Mouse (Mus musculus) forebrain, embryonic 11.5 days (tissue): ENCODE data around the gene Ndufa8. TPM values are rescaled to one million over a fixed set of nuclear protein-coding genes. Genes with fewer than 3 reads are reported as not detected.

ENCODE experiments used
- ATAC-seq: fragments of 200-750 bp; cut with Nextera tagmentation; replicated peaks from 2 replicates; pipeline ENCODE4 v1.8.0; 2017; ENCODE audit warnings: moderate TSS enrichment; ENCODE audit not compliant: low FRiP score
- DNase-seq: peaks from one replicate; pipeline ENCODE4 v3.0.0-alpha.2; 2017; ENCODE audit warnings: low spot score
- H3K27ac ChIP-seq: fragments of 300-500 bp; sonication (generic); 2 replicates; pipeline ENCODE4 v1.5.1; 2014; ENCODE audit warnings: low read depth, low read length
- H3K27me3 ChIP-seq: fragments of 300-500 bp; sonication (generic); 2 replicates; pipeline ENCODE4 v1.6.1; 2014; ENCODE audit warnings: mild to moderate bottlenecking, low read length, mixed read lengths; ENCODE audit not compliant: control insufficient read depth, insufficient read depth
- H3K36me3 ChIP-seq: fragments of 300-500 bp; sonication (generic); 2 replicates; pipeline ENCODE4 v1.6.1; 2014; ENCODE audit warnings: mild to moderate bottlenecking, low read length, moderate library complexity, mixed read lengths; ENCODE audit not compliant: control insufficient read depth, insufficient read depth
- H3K4me1 ChIP-seq: fragments of 300-500 bp; sonication (generic); replicated peaks from 2 replicates; pipeline ENCODE4 v1.6.1; 2014; ENCODE audit warnings: low read length, mixed read lengths; ENCODE audit not compliant: control insufficient read depth, insufficient read depth
- H3K4me2 ChIP-seq: fragments of 300-500 bp; sonication (generic); 2 replicates; pipeline ENCODE4 v1.6.1; 2014; ENCODE audit warnings: low read depth, mild to moderate bottlenecking, low read length, moderate library complexity, mixed read lengths; ENCODE audit not compliant: severe bottlenecking
- H3K4me3 ChIP-seq: fragments of 300-500 bp; sonication (generic); 2 replicates; pipeline ENCODE4 v1.5.1; 2014; ENCODE audit warnings: low read depth, low read length
- H3K9ac ChIP-seq: fragments of 300-500 bp; sonication (generic); 2 replicates; pipeline ENCODE4 v1.6.1; 2014; ENCODE audit warnings: low read length
- H3K9me3 ChIP-seq: fragments of 300-500 bp; sonication (generic); 2 replicates; pipeline ENCODE4 v1.6.1; 2016; ENCODE audit warnings: low read length, mixed read lengths; ENCODE audit not compliant: control insufficient read depth
- WGBS: fragments of 180-500 bp; shearing (Covaris S2); extraction: QIAGEN DNeasy Blood & Tissue Kit; methylation state at CpG from one replicate; pipeline ENCODE4 v1.1.7; 2014; 5-methylcytosine and 5-hydroxymethylcytosine counted together
- polyA plus RNA-seq: library from polyadenylated mRNA; unstranded; fragments of >200 nt; fragmentation: Nextera tagmentation; extraction: Ambion mirVana; gene quantifications from 2 replicates; pipeline ENCODE4 v1.2.1, GENCODE M21; 2014

Gene Ndufa8
- polyA plus RNA-seq, 1 experiment from 2014 or later = 177 TPM

DNA sequence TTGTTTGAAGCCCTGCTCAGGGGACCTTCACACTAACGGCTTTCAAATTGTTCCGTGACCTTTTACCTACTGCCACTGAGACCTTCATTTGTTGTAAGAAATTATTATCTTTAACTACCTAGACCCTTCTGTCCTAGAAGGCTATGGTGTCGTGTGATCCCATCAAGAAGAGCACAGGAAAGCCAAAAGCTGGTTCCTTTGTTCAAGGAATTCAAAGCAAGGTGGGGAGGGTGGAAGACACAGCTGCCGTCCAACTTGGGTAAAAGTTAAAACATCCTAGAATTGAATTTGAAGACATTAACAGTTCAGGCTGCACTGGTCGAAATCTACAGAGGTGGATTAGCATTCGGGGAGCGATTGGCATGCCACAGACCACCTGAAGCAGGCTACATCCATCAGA lies 15.2 kb downstream of the Ndufa8 start:
- H3K4me2 ChIP-seq = no peak overlapping the region
- no peak overlapping the region for H3K9ac ChIP-seq
- DNase-seq (no peak), ATAC-seq (no peak)
- H3K4me1 ChIP-seq = no peaks in the 10 kb centered on the region
- no peak overlapping the region for H3K27ac ChIP-seq
- no peak overlapping the region for H3K4me3 ChIP-seq
- 78% methylated on average over 7 of the region's 7 CpGs for WGBS
- H3K36me3 ChIP-seq = no peaks in the 10 kb centered on the region
- no peaks in the 10 kb centered on the region for H3K27me3 ChIP-seq
- no peaks in the 10 kb centered on the region; the same call in 1 of the 2 replicates for H3K9me3 ChIP-seq

- H3K9me3 ChIP-seq = no peaks in the 10 kb centered on the region; the same call in 1 of the 2 replicates
- H3K9ac ChIP-seq = no peak overlapping the region
- ATAC-seq (no peak), DNase-seq (no peak)
- no peak overlapping the region for H3K27ac ChIP-seq
- H3K27me3 ChIP-seq = no peaks in the 10 kb centered on the region
- no peaks in the 10 kb centered on the region for H3K36me3 ChIP-seq
- H3K4me1 ChIP-seq = no peaks in the 10 kb centered on the region
- no peak overlapping the region for H3K4me3 ChIP-seq
- WGBS = 85% methylated on average over 7 of the region's 7 CpGs
- no peak overlapping the region for H3K4me2 ChIP-seq
Measured at GRCm38 (mm10) chr2:36032884-36033283, 16.3 kb downstream of the Ndufa8 start.

DNA sequence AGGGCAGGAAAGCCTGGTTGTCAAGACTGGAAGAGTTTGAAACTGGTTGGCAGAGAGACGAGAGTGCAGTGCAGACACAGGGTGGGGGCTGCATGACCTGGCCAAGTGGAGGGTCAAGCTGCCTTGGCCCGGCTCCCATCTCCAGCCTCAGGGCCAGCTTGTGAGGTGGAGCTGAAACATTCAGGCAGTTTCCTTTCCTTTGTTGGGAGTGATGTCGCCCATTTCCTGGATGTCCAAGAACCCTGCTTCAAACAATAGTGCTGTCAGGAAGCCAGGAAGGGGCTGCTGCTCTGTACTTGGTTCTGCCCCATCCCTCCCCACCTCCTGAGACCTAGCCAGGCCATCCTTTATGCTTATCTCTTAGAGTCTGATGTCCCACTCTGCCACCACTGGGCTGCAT lies 25.9 kb downstream of the Ndufa8 start:
- H3K9me3 ChIP-seq = no peaks in the 10 kb centered on the region
- DNase-seq (no peak), ATAC-seq (no peak)
- no peaks in the 10 kb centered on the region for H3K27me3 ChIP-seq
- no peak overlapping the region for H3K4me2 ChIP-seq
- WGBS = 60% methylated on average over 3 of the region's 3 CpGs
- H3K27ac ChIP-seq = no peak overlapping the region
- H3K36me3 ChIP-seq = no peaks in the 10 kb centered on the region
- H3K4me1 ChIP-seq = no peaks in the 10 kb centered on the region
- no peak overlapping the region for H3K9ac ChIP-seq
- no peak overlapping the region for H3K4me3 ChIP-seq

DNA sequence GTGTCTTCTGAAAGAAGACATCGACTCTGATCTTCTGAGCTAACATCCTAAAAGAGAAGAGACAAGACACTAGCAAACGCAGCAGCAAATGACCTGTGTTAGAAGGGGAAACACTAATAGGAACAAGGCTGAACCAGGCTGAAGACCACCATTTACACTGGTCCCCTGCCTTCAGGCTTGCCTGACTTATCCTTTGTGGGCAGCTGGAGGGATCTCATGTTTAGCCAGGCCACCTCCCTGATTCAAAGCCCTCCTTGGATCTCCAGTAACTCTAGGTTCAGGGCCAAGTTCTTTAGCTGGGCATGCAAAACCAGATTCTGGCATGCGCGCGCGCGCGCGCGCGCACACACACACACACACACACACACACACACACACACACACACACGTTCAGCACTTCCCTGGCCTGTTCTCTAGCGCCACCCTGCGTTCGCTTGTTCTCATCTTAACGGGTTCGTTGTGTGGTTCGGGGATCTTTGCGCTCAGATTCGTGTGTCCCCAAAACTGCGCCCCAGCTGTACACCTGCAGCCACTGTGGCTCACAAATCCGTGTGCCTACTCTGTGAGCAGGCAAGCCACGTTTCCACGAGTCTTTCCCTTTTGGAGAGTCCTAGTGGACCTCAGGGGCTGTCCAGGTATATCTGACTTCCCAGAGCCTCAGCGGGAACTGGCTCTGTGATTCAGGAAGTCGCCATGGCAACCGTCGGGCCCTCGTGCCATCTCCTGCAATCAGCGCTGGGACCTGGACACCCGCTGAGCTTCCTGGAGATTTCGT lies 27.6 kb downstream of the Ndufa8 start:
- no peaks in the 10 kb centered on the region for H3K9me3 ChIP-seq
- no peak overlapping the region for H3K27ac ChIP-seq
- no peaks in the 10 kb centered on the region for H3K36me3 ChIP-seq
- no peaks in the 10 kb centered on the region for H3K4me1 ChIP-seq
- DNase-seq (peak; percentile 88), ATAC-seq (peak; percentile 71)
- 9% methylated on average over 32 of the region's 32 CpGs for WGBS
- peak overlapping the region; percentile 56 for H3K4me2 ChIP-seq
- peak overlapping the region; percentile 32; the same call in 1 of the 2 replicates for H3K9ac ChIP-seq
- H3K4me3 ChIP-seq = peak overlapping the region; percentile 19; the same call in 1 of the 2 replicates
- no peaks in the 10 kb centered on the region for H3K27me3 ChIP-seq

GRCm38 (mm10) chr2:36013010-36013409 lies 36.2 kb downstream of the Ndufa8 start:
- no peak for ATAC-seq

GRCm38 (mm10) chr2:36011331-36011825 lies 37.8 kb downstream of the Ndufa8 start:
- Histone ChIP-seq H3K4me1 (peaks cover 2% of the 10 kb centered on the region; the same call in 1 of the 2 replicates), H3K4me3 (peak overlapping the region; percentile 42), H3K9ac (peak overlapping the region; percentile 58), H3K27ac (no peak overlapping the region; the same call in 1 of the 2 replicates), H3K4me2 (peak overlapping the region; percentile 67), H3K9me3 (no peaks in the 10 kb centered on the region), H3K36me3 (no peaks in the 10 kb centered on the region), H3K27me3 (peaks cover 12% of the 10 kb centered on the region)
- peak; percentile 69 for DNase-seq
- under 1% methylated on average over 44 of the region's 44 CpGs for WGBS
- no peak; the same call in 1 of the 2 replicates for ATAC-seq

More at GRCm38 (mm10) chr2:36013010-36013409, 36.2 kb downstream of the Ndufa8 start:
- H3K27ac ChIP-seq = no peak overlapping the region
- no peaks in the 10 kb centered on the region for H3K9me3 ChIP-seq
- H3K9ac ChIP-seq = no peak overlapping the region
- 69% methylated on average over 12 of the region's 12 CpGs for WGBS
- no peaks in the 10 kb centered on the region for H3K36me3 ChIP-seq
- peaks cover 2% of the 10 kb centered on the region; the same call in 1 of the 2 replicates for H3K4me1 ChIP-seq
- peaks cover 12% of the 10 kb centered on the region for H3K27me3 ChIP-seq
- DNase-seq = no peak
- H3K4me3 ChIP-seq = no peak overlapping the region
- no peak overlapping the region for H3K4me2 ChIP-seq

DNA sequence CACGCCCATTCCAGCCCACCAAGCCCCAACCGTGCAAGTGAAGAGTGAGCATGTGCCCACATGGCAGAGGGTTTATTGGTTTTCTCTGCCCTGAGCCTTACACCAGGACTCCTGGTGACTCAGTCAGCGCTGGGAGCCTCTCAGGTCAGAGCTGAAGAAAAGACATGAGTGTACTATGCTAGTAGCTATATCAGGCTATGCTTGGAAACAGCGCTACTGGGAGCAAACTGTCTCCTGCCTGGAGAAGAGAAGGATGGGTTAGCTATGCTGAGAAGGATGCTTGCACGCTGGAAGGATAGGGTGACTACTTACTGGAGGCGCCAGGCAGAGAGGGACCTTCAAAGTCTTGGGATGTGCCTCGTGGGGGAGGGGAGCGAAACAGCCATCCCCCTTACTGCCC lies 38.6 kb downstream of the Ndufa8 start:
- no peak overlapping the region for H3K4me3 ChIP-seq
- DNase-seq = no peak
- no peak for ATAC-seq
- WGBS = 39% methylated on average over 8 of the region's 8 CpGs
- no peak overlapping the region; the same call in 1 of the 2 replicates for H3K27ac ChIP-seq
- no peaks in the 10 kb centered on the region for H3K36me3 ChIP-seq
- peak overlapping the region; percentile 58; the same call in 1 of the 2 replicates for H3K9ac ChIP-seq
- H3K4me1 ChIP-seq = peaks cover 2% of the 10 kb centered on the region; the same call in 1 of the 2 replicates
- H3K4me2 ChIP-seq = no peak overlapping the region; the same call in 1 of the 2 replicates
- no peaks in the 10 kb centered on the region for H3K9me3 ChIP-seq
- H3K27me3 ChIP-seq = peaks cover 12% of the 10 kb centered on the region

DNA sequence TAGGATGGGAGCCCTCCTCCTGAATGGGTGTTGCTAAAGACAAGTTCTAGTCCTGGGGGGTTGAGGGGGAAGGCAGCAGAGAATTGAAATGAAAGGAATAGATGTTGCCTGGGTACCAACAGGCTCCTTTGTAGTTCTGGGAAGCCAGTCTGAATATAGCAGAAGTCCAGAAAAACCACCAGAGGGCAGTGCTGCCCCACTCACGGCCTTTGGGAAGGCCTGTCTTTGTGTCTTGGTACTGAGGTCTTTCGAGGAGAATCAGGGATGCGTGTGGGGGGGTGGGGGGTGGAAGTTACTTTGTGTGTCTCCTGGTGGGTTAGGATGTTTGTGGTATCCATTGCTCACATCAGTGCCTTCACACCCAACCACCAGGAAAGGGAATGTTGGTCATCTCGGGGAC lies 39.8 kb downstream of the Ndufa8 start:
- ATAC-seq (peak; percentile 61), DNase-seq (peak; percentile 88)
- no peaks in the 10 kb centered on the region for H3K9me3 ChIP-seq
- peaks cover 2% of the 10 kb centered on the region; the same call in 1 of the 2 replicates for H3K4me1 ChIP-seq
- H3K36me3 ChIP-seq = no peaks in the 10 kb centered on the region
- H3K27ac ChIP-seq = no peak overlapping the region
- H3K9ac ChIP-seq = no peak overlapping the region
- no peak overlapping the region for H3K4me2 ChIP-seq
- H3K27me3 ChIP-seq = peaks cover 12% of the 10 kb centered on the region
- H3K4me3 ChIP-seq = no peak overlapping the region
- 21% methylated on average over 4 of the region's 4 CpGs for WGBS
